Mouse (Mus musculus) adrenal gland, adult 8-10 months (tissue): ENCODE data around the gene Gm21876. TPM values are rescaled to one million over a fixed set of nuclear protein-coding genes. Genes with fewer than 3 reads are reported as not detected.
"Not testable (repeated sequence)": the region's sequence is repeated elsewhere in the genome, so short reads cannot be mapped to it uniquely, and the experiment has no call there.

Experiments used
- DNase-seq: peaks from one replicate; pipeline ENCODE4 v3.0.0; 2022
- total RNA-seq, 4 experiments: library from RNA; stranded (reverse); gene quantifications; 2 replicates each; pipeline ENCODE4 v1.2.4; 2022

Gene Gm21876
- not detected for total RNA-seq

DNA sequence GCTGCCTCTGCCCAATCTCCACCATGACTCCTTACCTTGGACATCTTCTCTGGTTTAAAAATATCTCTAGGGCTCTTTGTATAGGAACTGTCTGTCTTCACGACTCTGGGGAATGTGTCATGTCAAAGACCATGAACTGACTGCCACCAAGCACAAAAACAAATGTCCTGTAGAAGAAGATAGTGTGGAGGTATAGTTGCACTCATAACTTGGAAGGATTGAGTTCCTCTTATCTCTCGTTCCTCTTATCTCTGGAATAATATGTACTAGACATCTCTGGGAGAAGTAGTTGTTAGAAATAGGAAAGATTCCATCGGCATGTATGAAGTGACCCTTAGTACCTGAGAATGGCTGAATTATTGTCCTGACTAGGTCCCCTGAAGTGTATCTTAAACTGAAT is at the start of gene Gm21876:
Gene Gm21876 (minus strand): TSS at position 101 of the 400 bp plus-strand sequence.
- DNase-seq = no peak

DNA sequence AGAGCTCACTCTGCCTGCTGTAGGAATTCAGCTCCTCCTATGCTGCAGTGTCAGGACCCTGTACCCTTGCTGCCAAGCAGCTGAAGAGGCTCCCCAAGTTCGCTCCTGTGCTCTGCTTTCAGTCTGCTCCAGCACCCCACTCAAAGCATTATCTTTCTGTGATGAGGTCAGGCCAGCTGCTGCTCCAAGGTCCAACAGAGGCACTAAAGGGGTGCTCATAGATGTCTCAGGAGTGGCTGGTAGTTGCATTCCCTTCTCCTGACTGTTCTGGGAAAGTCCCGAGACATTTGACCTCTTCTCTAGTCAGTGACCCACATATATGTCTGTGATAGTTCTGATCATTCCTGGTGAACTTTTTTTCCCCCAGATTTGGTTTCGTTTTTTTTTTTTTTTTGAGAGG is 45.0 kb upstream of the Gm21876 start:
- DNase-seq = no peak

DNA sequence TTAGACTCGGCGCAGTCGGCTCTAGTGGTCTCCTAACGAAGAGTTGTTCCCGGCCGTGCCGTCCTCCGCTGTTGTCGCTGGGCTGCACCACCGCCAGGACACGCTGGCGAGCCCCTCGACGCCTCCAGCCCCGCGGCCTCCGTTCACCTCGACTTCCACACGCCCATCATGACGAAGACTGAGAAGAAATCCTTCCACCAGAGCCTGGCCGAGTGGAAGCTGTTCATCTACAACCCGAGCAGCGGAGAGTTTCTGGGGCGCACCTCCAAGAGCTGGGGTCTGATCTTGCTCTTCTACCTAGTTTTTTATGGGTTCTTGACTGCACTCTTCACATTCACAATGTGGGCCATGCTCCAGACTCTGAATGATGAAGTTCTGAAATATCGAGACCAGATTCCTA is 28.8 kb downstream of the Gm21876 start:
- DNase-seq = not testable (repeated sequence)

Other genes starting within 250 kb of the Gm21876 start
- 10 to 100 TPM in 3 of 4 experiments, 1 to 10 TPM in 1; 9.1 to 14.8 (median 12.3) TPM for gene Cfp, start 244.1 kb downstream of the Gm21876 start, total RNA-seq
- gene Elk1, start 225.0 kb downstream of the Gm21876 start, total RNA-seq = 10 to 100 TPM; 15.9 to 22.2 (median 17.8) TPM
- gene Uxt, start 213.6 kb downstream of the Gm21876 start, total RNA-seq = 10 to 100 TPM; 34.0 to 41.0 (median 40.8) TPM
- gene Zfp182, start 113.3 kb downstream of the Gm21876 start, total RNA-seq = 10 to 100 TPM in 2 of 4 experiments, 1 to 10 TPM in 2; 6.6 to 16.0 (median 10.8) TPM
- gene Spaca5, start 107.2 kb downstream of the Gm21876 start, total RNA-seq = not detected
- 1 to 10 TPM; 1.7 to 3.4 (median 2.8) TPM for gene Zfp300, start 86.1 kb downstream of the Gm21876 start, total RNA-seq
- not detected for gene Ssxa1, start 59.8 kb downstream of the Gm21876 start, total RNA-seq